Mouse (Mus musculus): ENCODE measurements around the gene Ift122.

DNA sequence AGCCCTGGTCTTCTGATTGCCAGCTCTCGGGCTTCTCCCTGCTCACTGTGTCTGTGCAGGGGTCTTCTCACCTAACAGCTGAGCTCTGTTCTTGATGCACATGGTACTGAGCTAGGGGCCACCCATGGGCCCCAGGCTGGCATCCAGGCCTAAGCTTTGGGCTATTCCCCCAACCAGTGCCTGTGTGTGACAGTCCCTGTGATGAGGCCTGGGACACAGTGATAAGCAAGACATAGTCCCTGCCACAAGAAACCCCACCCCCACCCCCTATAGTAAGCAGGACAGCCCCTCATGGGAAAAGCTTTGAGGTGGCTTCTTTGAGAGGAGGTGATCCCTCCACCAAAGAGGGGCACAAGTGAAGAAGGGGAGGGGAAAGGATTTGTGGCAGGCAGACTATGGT lies 65.3 kb downstream of the Ift122 start:
- no peak for TF ChIP-seq ZKSCAN1 (IDR thresholded peaks at IDR 0.05; ENCODE audit: low read depth, low read length)
- TF ChIP-seq NRF1 (IDR thresholded peaks at IDR 0.05; ENCODE audit: insufficient read depth, low read depth, low read length, poor library complexity, severe bottlenecking) = no peak
- no peak for TF ChIP-seq CTCF (IDR thresholded peaks at IDR 0.05 in 2 of 3, conservative IDR thresholded peaks at IDR 0.05 in 1 of 3; ENCODE audit: control insufficient read depth in 1 of 3, insufficient read depth in 1 of 3, low read depth in 2 of 3, low read length in 3 of 3, poor library complexity in 1 of 3, severe bottlenecking in 1 of 3)
- TF ChIP-seq SIN3A (IDR thresholded peaks at IDR 0.05; ENCODE audit: low read length) = no peak
- no peak for TF ChIP-seq USF1 (IDR thresholded peaks at IDR 0.05; ENCODE audit: low read depth, low read length)
- no peak for TF ChIP-seq CHD1 (IDR thresholded peaks at IDR 0.05; ENCODE audit: low read depth, low read length)
- no peak for TF ChIP-seq POLR2A (IDR thresholded peaks at IDR 0.05; ENCODE audit: control insufficient read depth in 1 of 2, insufficient read depth in 1 of 2, low read depth in 1 of 2, low read length in 2 of 2, poor library complexity in 1 of 2)
- TF ChIP-seq ZMIZ1 (IDR thresholded peaks at IDR 0.05; ENCODE audit: low read depth, low read length) = no peak
- no peak for TF ChIP-seq HCFC1 (IDR thresholded peaks at IDR 0.05; ENCODE audit: low read depth, low read length)
